Mouse (Mus musculus) liver, embryonic 14.5 days (tissue): ENCODE results near the gene Gm49405. TPM values are rescaled to one million over a fixed set of nuclear protein-coding genes. Genes with fewer than 3 reads are reported as not detected.

ENCODE experiments used
- ATAC-seq: fragments of 200-750 bp; cut with Nextera tagmentation; 2 replicates; pipeline ENCODE4 v1.8.0; 2017; ENCODE audit warnings: moderate number of reproducible peaks, mild to moderate bottlenecking, moderate library complexity; ENCODE audit not compliant: insufficient read depth
- DNase-seq, 3 experiments: peaks; one replicate each; pipeline ENCODE4 v3.0.0-alpha.2; 2012 to 2013; ENCODE audit warnings: low read depth in 3 of 3, low spot score in 3 of 3
- H3K27ac ChIP-seq: fragments of 300-500 bp; sonication (generic); 2 replicates; pipeline ENCODE4 v1.5.1; 2014; ENCODE audit warnings: moderate library complexity, mild to moderate bottlenecking, control low read depth, inconsistent platforms
- H3K27me3 ChIP-seq: fragments of 300-500 bp; sonication (generic); 2 replicates; pipeline ENCODE4 v1.6.1; 2014; ENCODE audit warnings: mild to moderate bottlenecking, low read length, moderate library complexity; ENCODE audit not compliant: control insufficient read depth, insufficient read depth
- H3K36me3 ChIP-seq: fragments of 300-500 bp; sonication (generic); replicated peaks from 2 replicates; pipeline ENCODE4 v1.6.1; 2014; ENCODE audit warnings: low read depth; ENCODE audit not compliant: control insufficient read depth, insufficient read depth
- H3K4me1 ChIP-seq, 2 experiments: fragments of 200-500 bp in 1 of 2; fragments of 300-500 bp in 1 of 2; sonication (generic) in 1 of 2; replicated peaks; 2 replicates each; pipeline ENCODE4 v1.6.1; 2012 to 2014; ENCODE audit warnings: antibody characterized with exemption in 1 of 2, inconsistent platforms in 1 of 2, low read length in 1 of 2; ENCODE audit not compliant: control insufficient read depth in 2 of 2, insufficient read depth in 2 of 2
- H3K4me2 ChIP-seq: fragments of 300-500 bp; sonication (generic); 2 replicates; pipeline ENCODE4 v1.6.1; 2014; ENCODE audit warnings: low read depth, mild to moderate bottlenecking, control low read depth, moderate library complexity
- H3K4me3 ChIP-seq, 2 experiments: fragments of 200-500 bp in 1 of 2; fragments of 300-500 bp in 1 of 2; sonication (generic) in 1 of 2; 2 replicates each; pipeline ENCODE4 v1.5.1; 2012 to 2014; ENCODE audit warnings: low read depth in 2 of 2, low read length in 2 of 2, mild to moderate bottlenecking in 2 of 2, control low read depth in 1 of 2, inconsistent platforms in 1 of 2, moderate library complexity in 1 of 2; ENCODE audit not compliant: insufficient read depth in 1 of 2
- H3K9ac ChIP-seq: fragments of 300-500 bp; sonication (generic); replicated peaks from 2 replicates; pipeline ENCODE4 v1.6.1; 2014; ENCODE audit warnings: mild to moderate bottlenecking, control low read depth, moderate library complexity
- H3K9me3 ChIP-seq: fragments of 300-500 bp; sonication (generic); 2 replicates; pipeline ENCODE4 v1.6.1; 2016; ENCODE audit warnings: low read length, mixed read lengths; ENCODE audit not compliant: control insufficient read depth
- CTCF ChIP-seq: IDR thresholded peaks from 2 replicates; pipeline ENCODE4 v1.5.1; 2016; ENCODE audit warnings: antibody characterized with exemption, low read depth, control low read depth
- EP300 ChIP-seq: IDR thresholded peaks from 2 replicates; pipeline ENCODE4 v1.6.1; 2016; ENCODE audit warnings: antibody characterized with exemption, low read depth
- WGBS: fragments of 180-500 bp; shearing (Covaris S2); extraction: QIAGEN DNeasy Blood & Tissue Kit; methylation state at CpG from one replicate; pipeline ENCODE4 v1.1.7; 2014; ENCODE audit not compliant: insufficient replicate concordance; 5-methylcytosine and 5-hydroxymethylcytosine counted together
- polyA plus RNA-seq, 2 experiments: library from polyadenylated mRNA; depleted of rRNA in 1 of 2; stranded (reverse) in 1 of 2; unstranded in 1 of 2; fragments of >200 nt; fragmentation: Nextera tagmentation in 1 of 2; extraction: Ambion mirVana in 1 of 2; gene quantifications; 2 replicates each; pipeline versions ENCODE4 v1.2.1 to v1.2.3; 2012 to 2014

The Gm49405 gene
- polyA plus RNA-seq, 2 experiments, result 0.25 to 0.73 TPM

DNA sequence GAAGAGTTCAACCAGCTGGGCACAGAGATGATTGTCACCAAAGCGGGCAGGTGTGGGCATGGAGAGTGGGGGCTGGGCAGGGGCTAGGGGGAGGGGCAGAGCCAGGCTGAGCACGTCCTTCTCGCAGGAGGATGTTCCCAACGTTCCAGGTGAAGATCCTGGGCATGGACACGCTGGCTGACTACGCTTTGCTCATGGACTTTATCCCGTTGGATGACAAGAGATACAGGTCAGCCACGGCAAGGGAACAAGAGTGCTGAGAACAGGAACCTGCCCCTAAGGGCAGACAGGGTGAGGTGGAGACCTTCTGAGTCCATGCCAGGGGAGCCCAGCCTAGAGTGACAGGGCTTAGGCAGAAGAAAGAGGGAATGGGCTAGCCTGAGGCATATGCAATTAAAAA, 3.7 kb upstream of the Gm49405 start:
- Histone ChIP-seq H3K36me3 (no peaks in the 10 kb centered on the region), H3K9ac (no peak overlapping the region), H3K4me1 (peaks cover 2 to 12% of the 10 kb centered on the region in 2 experiments; a peak in 2 of 4 replicates), H3K4me3 (no peak overlapping the region), H3K4me2 (no peak overlapping the region), H3K27me3 (no peaks in the 10 kb centered on the region), H3K27ac (no peak overlapping the region), H3K9me3 (no peaks in the 10 kb centered on the region)
- TF ChIP-seq EP300 (no peak), CTCF (no peak)
- DNase-seq (no peak), ATAC-seq (no peak)
- whole genome bisulfite sequencing, result 60% methylated on average over 8 of the region's 8 CpGs

GRCm38 (mm10) chr19:3997231-3997630, 3.2 kb upstream of the Gm49405 start:
- WGBS, result 58% methylated on average over 8 of the region's 8 CpGs
- Histone ChIP-seq H3K4me1 (peaks cover 2 to 12% of the 10 kb centered on the region in 2 experiments; a peak in 2 of 4 replicates), H3K27me3 (no peaks in the 10 kb centered on the region), H3K4me2 (no peak overlapping the region), H3K4me3 (no peak overlapping the region), H3K36me3 (no peaks in the 10 kb centered on the region), H3K27ac (no peak overlapping the region), H3K9ac (no peak overlapping the region), H3K9me3 (no peaks in the 10 kb centered on the region)
- TF ChIP-seq CTCF (no peak), EP300 (no peak)
- DNase-seq (no peak), ATAC-seq (no peak)

DNA sequence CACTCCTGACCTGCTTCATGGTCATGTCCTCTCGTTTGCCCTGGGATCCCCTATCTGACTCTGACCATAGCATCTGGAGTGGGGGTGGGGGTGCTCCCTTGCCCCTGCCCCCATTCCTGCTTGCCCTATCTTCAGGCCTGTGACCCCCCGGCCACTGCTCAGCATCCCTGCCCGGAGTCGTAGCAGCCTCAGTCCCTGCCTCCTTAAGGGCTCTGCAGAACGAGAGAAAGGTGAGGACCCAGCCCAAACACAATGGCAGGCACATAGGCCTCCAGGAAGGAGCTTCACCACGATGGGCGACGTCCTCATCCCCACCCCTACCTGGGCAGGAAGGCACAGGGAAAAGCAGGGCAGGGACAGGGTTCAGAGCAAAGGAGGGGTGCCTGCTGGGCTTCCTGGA, 2.1 kb upstream of the Gm49405 start:
- Histone ChIP-seq H3K4me3 (no peak overlapping the region), H3K27me3 (no peaks in the 10 kb centered on the region), H3K9ac (no peak overlapping the region), H3K27ac (no peak overlapping the region), H3K9me3 (no peaks in the 10 kb centered on the region), H3K4me1 (peaks cover 2 to 12% of the 10 kb centered on the region in 2 experiments; a peak in 2 of 4 replicates), H3K4me2 (no peak overlapping the region), H3K36me3 (no peaks in the 10 kb centered on the region)
- no peak for ATAC-seq
- no peak for DNase-seq
- WGBS, result 59% methylated on average over 8 of the region's 8 CpGs
- TF ChIP-seq CTCF, result no peak

- ATAC-seq, result no peak
- Histone ChIP-seq H3K36me3 (no peaks in the 10 kb centered on the region), H3K9ac (no peak overlapping the region; the same call in 1 of the 2 replicates), H3K27ac (no peak overlapping the region), H3K9me3 (no peaks in the 10 kb centered on the region), H3K4me2 (peak overlapping the region; percentile 72), H3K4me3 (no peak overlapping the region; a peak in 2 of 4 replicates), H3K4me1 (peaks cover 2 to 10% of the 10 kb centered on the region in 2 experiments; a peak in 2 of 4 replicates), H3K27me3 (no peaks in the 10 kb centered on the region)
- WGBS, result 61% methylated on average over 9 of the region's 9 CpGs
- DNase-seq, result no peak
- TF ChIP-seq CTCF (no peak), EP300 (no peak)
These were observed 1.2 kb upstream of the Gm49405 start for GRCm38 (mm10) chr19:3999121-3999730.

- peaks cover 2% of the 10 kb centered on the region; the same call in 1 of the 2 replicates for H3K36me3 ChIP-seq
- H3K27ac ChIP-seq, result peak overlapping the region; percentile 82
- no peak for DNase-seq
- 24% methylated on average over 17 of the region's 17 CpGs for WGBS
- TF ChIP-seq EP300, result no peak
- no peak for TF ChIP-seq CTCF
- peak overlapping the region; percentile 70 to 75 for H3K4me3 ChIP-seq
- no peaks in the 10 kb centered on the region for H3K27me3 ChIP-seq
- peaks cover 2 to 10% of the 10 kb centered on the region in 2 experiments; a peak in 2 of 4 replicates for H3K4me1 ChIP-seq
- H3K9me3 ChIP-seq, result no peaks in the 10 kb centered on the region
- H3K9ac ChIP-seq, result peak overlapping the region; percentile 77
- H3K4me2 ChIP-seq, result peak overlapping the region; percentile 72
- ATAC-seq, result peak; percentile 15; the same call in 1 of the 2 replicates
These were observed 611 bp downstream of the Gm49405 start for GRCm38 (mm10) chr19:4000949-4001525.
